Mouse (Mus musculus) right cerebral cortex, postnatal 14 days (tissue): ENCODE measurements around the gene 1700001P01Rik.
A peak's percentile ranks its signal among the peaks of the same experiment; 100 is the strongest.
"Not testable (repeated sequence)": the region's sequence is repeated elsewhere in the genome, so short reads cannot be mapped to it uniquely, and the experiment has no call there.

ENCODE experiments used
- DNase-seq: peaks from one replicate; pipeline ENCODE4 v3.0.0; 2022

1700001P01Rik gene

DNA sequence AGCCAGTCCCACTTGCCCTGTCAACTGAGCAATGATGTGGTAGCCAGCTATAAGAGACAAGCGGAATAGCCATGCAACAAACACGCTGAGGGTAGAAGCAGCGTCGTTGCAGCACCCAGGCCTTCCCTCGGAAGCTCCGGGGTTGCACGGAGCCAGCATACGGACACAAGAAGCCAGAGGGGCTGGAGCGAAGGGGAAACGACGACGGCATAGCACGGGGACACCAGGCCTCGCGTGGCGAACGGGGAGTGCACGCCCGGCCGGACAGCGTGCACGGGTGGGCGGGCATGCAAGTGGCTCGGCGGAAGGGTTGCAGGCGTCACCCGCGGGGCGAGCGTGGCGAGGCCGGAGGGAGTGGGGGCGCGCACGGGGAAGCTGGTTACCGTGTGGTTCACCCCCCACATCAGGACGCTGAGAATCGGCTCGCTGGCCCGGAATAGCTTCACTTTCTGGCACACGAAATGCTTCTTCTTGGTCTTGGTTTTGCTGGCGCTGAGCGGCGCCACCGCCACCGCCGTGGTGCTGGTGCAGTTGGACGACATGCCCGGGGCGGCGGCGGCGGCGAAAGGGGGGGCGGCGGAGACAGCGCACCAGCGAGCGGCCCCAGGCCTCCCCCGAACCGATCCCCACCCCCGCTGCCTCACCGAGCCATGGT, 31.5 kb downstream of the 1700001P01Rik start, which contains the start of gene Pip4k2b:
TSS of gene Pip4k2b (minus strand) at position 642 of the 655 bp plus-strand sequence.
- peak; percentile 61 for DNase-seq

DNA sequence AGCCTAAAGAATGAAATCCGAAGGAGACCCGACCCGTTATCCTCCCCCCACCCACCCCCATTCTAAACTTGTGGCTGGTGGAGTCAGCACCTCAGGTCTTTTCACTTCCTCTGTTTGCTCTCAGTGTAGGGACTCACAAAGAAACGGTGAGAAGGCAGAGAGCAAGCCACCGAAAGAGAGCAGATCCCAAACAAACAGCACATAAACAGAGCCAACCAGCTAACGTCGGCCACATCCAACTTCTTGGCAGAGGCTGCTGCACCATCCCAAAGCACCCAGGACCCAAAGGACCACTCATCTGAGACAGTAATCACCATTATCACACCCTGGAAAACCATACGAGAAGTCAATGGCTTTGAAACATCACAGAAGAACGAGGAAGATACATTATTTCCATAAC, 32.3 kb downstream of the 1700001P01Rik start:
- no peak for DNase-seq

DNA sequence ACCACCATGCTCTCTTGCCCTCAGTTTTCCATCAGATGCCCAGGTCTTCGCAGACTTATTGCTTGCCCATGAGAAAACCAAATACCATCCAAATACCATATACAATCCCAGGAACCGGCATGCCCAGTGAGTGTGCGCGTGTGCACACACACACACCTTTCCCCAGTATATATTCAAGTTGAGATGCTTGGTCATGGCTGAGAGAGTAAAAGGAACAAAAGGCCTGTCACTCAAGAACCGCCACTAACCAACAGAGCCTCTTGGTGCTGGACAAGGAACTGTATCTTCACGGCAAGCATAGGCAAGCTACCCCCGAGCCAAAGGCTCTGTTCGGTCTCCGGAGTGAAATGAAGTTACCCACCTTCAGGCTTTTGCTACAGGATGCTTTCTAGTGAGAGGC, 33.1 kb downstream of the 1700001P01Rik start:
- DNase-seq = no peak

DNA sequence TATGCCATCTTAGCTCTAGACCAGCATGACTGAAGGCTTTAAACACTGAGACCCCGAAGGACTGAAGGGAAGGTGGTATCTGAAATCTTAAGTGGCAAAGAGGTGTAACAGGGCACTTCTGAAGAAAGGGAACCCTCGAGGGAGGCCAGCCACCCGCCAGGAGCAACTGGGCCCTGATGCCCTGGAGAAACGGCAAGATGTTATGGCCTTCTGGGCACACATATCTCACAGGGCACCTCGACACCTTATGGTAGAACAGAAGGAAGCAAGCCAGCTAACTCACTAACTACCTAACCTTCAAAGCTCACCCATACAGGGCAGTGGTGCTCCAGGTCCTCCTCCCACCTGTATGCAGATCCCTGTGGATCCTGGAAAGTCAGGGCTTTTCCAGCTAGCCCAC, 33.6 kb downstream of the 1700001P01Rik start:
- DNase-seq = no peak

DNA sequence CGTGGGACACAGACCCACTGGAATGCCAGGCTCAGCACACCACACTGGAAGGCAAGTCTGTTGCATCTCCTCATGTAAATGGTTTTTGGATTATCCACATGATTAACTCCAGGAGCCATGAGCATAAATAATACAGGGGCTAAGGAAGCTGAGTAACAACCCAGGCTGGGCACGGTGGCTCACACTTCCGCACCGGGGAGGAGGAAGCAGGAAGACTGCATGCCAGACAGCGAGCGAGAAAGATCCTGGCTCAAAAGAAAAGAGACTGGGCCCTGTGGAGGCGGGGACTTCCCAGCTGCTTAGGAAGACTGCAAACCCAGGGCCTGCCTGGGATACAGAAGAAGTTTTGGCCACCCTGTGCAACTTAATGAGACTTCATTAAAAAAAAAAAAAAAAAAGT, 35.5 kb downstream of the 1700001P01Rik start:
- peak; percentile 36 for DNase-seq

DNA sequence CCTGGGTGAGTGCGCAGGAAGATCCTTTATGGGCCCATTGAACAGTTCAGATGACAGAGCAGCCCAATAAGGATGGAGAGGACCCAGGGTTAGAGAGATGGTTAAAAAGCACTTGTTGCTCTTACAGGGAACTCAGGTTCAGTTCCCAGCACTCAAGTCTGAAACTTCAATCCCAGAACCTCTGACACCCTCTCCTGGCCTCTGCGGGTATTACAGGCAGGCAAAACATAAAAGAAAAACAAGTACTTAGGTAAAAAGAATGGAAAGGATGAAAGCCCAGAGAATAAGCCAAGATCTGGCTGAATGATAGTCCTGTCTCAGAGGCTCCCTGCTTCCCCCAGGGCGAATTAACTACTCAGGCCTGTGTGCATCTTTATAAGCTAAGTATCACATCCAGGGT, 36.6 kb downstream of the 1700001P01Rik start:
- DNase-seq = no peak

DNA sequence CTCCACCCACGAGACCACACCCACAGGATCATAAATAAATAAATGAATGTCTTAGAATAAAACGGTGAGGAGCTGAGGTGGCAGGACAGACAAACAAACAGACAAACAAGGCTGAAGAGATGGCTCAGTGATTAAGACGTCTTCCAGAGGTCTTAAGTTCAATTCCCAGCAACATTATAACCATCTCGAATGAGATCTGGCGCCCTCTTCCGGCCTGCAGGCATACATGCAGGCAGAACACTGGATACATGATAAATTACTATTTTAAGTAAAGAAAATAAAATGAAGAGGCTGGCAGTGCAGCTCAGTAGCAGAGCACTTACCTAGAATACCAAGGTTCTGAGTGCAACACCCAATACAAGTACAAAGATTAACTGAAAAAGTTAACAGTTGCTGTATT, 37.0 kb downstream of the 1700001P01Rik start:
- no peak for DNase-seq

DNA sequence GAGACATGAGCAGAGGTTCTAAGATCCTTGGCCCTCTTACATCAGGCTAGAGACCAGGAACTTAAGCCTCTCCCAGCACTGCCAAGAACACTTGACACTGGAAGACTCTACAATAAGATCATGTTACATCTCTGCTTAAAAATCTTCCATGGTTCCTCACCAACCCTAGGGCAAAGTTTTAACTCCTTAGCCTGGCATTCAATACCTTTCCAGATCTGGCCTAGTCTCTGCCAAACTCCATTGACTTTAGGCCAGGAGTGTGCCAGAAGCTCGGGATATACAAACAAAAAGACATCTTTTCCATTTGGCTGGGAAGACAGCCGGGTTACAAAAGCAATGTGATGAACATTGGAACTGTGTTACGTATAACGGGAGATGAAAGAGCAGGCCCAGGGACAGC, 38.1 kb downstream of the 1700001P01Rik start:
- no peak for DNase-seq

DNA sequence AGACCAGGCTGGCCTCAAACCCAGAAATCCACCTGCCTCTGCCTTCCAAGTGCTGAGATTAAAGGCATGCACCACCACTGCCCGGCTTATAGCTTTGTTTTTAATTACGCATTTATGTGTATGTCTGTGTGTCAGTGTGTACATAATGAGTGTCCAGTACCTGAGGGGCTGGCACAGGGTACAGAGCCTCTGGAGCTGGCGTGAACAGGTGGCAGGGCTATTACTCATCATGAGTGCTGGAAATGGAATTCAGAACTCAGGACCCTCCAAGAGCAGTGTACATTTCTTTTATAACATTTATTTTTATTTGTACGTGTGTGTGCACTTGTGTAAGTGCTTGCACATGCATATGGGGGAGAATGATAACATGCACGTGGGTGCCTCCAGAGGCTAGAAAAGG, 39.1 kb downstream of the 1700001P01Rik start:
- DNase-seq = no peak

DNA sequence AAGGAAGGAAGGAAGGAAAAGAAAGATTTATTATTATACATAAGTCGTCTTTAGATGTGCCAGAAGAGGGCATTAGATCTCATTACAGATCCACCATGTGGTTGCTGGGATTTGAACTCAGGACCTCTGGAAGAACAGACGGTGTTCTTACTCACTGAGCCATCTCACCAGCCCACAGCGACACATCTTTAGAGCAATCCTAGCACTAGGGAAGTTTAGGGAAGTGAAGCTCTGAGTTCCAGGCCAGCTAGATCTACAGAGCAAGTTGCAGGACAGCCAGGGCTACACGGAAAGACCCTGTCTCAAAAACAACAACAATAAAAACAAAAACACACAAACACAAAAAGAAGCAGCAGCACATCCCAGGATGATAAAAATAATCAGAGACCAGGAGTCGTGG, 40.9 kb downstream of the 1700001P01Rik start:
- DNase-seq = not testable (repeated sequence)

DNA sequence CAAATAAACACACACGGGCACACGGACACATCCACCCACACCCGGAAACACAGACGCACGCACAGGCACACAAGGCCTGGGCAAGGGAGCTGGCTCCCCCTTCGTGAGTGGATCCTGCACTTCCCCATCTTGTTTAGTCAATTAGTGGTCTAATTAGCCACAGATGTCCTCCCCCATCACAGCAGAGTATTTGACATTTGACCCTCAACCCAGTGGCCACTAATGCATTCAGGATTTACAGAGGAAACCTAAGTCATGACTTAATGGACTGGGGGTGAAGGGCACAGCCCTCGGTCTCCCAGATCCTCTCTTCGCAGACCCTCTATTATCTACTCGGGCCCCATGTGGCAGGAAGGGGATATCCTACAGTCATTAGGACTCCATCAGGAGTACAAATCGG, 42.0 kb downstream of the 1700001P01Rik start:
- no peak for DNase-seq

DNA sequence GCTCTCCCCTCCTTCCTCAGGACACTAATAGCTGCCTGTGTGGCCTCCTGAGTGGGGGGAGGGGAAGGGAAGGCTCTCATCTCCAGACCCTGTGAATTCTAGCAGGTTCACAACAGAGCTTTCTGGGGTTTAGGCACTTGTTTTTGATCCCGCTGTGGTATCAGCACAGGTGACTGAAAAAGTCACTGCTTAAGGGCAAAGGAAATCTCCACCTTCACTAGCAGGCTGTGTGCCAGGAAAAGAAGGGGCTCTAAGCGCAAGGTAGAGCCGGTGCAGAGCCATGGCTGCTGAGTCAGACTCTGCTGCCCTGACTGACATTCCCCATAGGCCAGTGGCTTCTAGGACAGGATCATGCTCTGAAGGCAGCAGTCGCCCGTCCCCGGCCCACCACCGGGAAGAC, 47.0 kb downstream of the 1700001P01Rik start:
- no peak for DNase-seq

DNA sequence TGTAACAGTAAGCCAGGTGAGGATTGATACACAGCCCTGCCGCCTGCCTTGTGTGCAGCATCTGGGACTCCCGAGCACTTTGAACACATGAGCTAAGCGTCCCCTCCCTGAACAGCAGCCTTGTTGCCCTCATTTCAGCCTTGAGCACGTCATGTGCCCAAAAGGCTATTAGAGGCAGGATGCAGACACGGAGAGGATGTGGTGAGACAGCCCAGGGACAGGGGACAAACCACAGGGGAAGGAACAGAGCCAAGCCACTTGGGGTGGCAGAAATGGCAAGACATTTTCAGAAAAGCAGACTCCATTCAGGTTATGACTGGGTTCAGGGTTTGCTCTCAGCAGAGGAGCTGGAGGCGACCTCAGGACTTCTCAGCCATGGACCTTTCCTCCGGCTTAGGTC, 47.4 kb downstream of the 1700001P01Rik start:
- no peak for DNase-seq

DNA sequence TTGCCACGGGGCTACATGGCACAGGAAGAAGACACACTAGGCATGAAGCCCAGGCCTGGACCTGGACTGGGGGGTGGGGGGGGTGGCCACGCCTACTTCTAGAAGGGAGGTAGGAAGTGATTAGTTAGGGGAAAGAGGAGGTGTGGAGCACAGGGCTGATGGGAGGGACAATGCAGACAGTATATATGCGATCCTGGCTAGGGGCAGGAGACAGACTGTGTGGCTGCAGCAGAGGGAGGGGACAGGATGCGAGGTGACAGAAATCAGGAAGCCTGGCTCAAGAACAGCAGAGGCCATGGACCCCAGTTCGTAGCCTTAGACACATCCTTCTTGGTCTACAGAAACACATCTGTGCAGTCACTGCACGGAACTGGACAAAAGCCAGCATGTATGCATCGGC, 52.0 kb downstream of the 1700001P01Rik start:
- no peak for DNase-seq
